Mouse (Mus musculus): Measurements from ENCODE around the gene Krtap3-1. TPM values are rescaled to one million over a fixed set of nuclear protein-coding genes. Genes with fewer than 3 reads are reported as not detected.

The Krtap3-1 gene
- polyA plus RNA-seq, 1 experiment: not detected

- Histone ChIP-seq H3K27ac (ENCODE audit: insufficient read depth, low read length) (no peak overlapping the region), H3K4me1 (ENCODE audit: control insufficient read depth, insufficient read depth, insufficient read length) (no peaks in the 10 kb centered on the region), H3K36me3 (ENCODE audit: control insufficient read depth, insufficient read depth, low read length) (no peaks in the 10 kb centered on the region), H3K27me3 (ENCODE audit: control insufficient read depth, insufficient read depth, low read length) (no peaks in the 10 kb centered on the region), H3K4me3 (ENCODE audit: extremely low read depth, insufficient read depth, insufficient read length) (no peak overlapping the region)
- 89% methylated on average over 9 of the region's 9 CpGs for WGBS
- TF ChIP-seq CTCF (IDR thresholded peaks at IDR 0.05; ENCODE audit: extremely low read depth, insufficient read depth, insufficient read length, insufficient replicate concordance) (no peak), POLR2A (IDR thresholded peaks at IDR 0.05; ENCODE audit: low read depth, low read length) (no peak)
- no peak for DNase-seq (ENCODE audit: low read depth in 1 of 2, low spot score in 2 of 2)
Measured at GRCm38 (mm10) chr11:99539721-99540120, 26.7 kb downstream of the Krtap3-1 start.

GRCm38 (mm10) chr11:99521288-99521860 lies 45.1 kb downstream of the Krtap3-1 start, which contains the start of gene Krt39:
Krt39 (minus strand) TSS chr11:99521338.
- Histone ChIP-seq H3K27ac (ENCODE audit: insufficient read depth, low read length) (no peak within 1 kb of the TSS), H3K27me3 (ENCODE audit: control insufficient read depth, insufficient read depth, low read length) (no peaks in the 10 kb centered on the region), H3K4me1 (ENCODE audit: control insufficient read depth, insufficient read depth, insufficient read length) (no peaks in the 10 kb centered on the region), H3K36me3 (ENCODE audit: control insufficient read depth, insufficient read depth, low read length) (no peaks in the 10 kb centered on the region), H3K4me3 (ENCODE audit: extremely low read depth, insufficient read depth, insufficient read length) (no peak within 1 kb of the TSS)
- no peak for DNase-seq (ENCODE audit: low read depth in 1 of 2, low spot score in 2 of 2)
- TF ChIP-seq POLR2A (IDR thresholded peaks at IDR 0.05; ENCODE audit: low read depth, low read length): no peak
- TF ChIP-seq CTCF (IDR thresholded peaks at IDR 0.05; ENCODE audit: extremely low read depth, insufficient read depth, insufficient read length, insufficient replicate concordance): no peak
- WGBS: 75% methylated on average over 13 of the region's 13 CpGs

Other genes starting within 250 kb of the Krtap3-1 start
- gene Krt25, start 243.7 kb downstream of the Krtap3-1 start, polyA plus RNA-seq (2012; rRNA removed): not detected in 2 replicates
- not detected in 2 replicates for gene Krt26, start 228.7 kb downstream of the Krtap3-1 start, polyA plus RNA-seq (2012; rRNA removed)
- gene Krt27, start 215.5 kb downstream of the Krtap3-1 start, polyA plus RNA-seq (2012; rRNA removed): not detected in 2 replicates
- gene Krt28, start 191.7 kb downstream of the Krtap3-1 start, polyA plus RNA-seq (2012; rRNA removed): not detected in 2 replicates
- 0.22 and 0.23 TPM in 2 replicates for gene Krt10, start 177.3 kb downstream of the Krtap3-1 start, polyA plus RNA-seq (2012; rRNA removed)
- 0.05 TPM in 1 of 2 replicates, not detected in the other for gene Krt12, start 144.4 kb downstream of the Krtap3-1 start, polyA plus RNA-seq (2012; rRNA removed)
- gene Krt20, start 128.5 kb downstream of the Krtap3-1 start, polyA plus RNA-seq (2012; rRNA removed): 0.16 TPM in 2 replicates
- 0.06 and 0.14 TPM in 2 replicates for gene Krt23, start 73.5 kb downstream of the Krtap3-1 start, polyA plus RNA-seq (2012; rRNA removed)
- not detected in 2 replicates for gene Krt39, start 45.3 kb downstream of the Krtap3-1 start, polyA plus RNA-seq (2012; rRNA removed)
- gene Krt40, start 23.5 kb downstream of the Krtap3-1 start, polyA plus RNA-seq (2012; rRNA removed): not detected in 2 replicates
- not detected in 2 replicates for gene Krtap3-3, start 15.8 kb downstream of the Krtap3-1 start, polyA plus RNA-seq (2012; rRNA removed)
- not detected in 2 replicates for gene Krtap3-2, start 9.8 kb downstream of the Krtap3-1 start, polyA plus RNA-seq (2012; rRNA removed)
- not detected in 2 replicates for gene Gm11939, start 7.2 kb downstream of the Krtap3-1 start, polyA plus RNA-seq (2012; rRNA removed)
- gene Krtap1-5, start 14.4 kb upstream of the Krtap3-1 start, polyA plus RNA-seq (2012; rRNA removed): not detected in 2 replicates
- not detected in 2 replicates for gene Krtap1-4, start 17.0 kb upstream of the Krtap3-1 start, polyA plus RNA-seq (2012; rRNA removed)
- not detected in 2 replicates for gene Krtap1-3, start 24.7 kb upstream of the Krtap3-1 start, polyA plus RNA-seq (2012; rRNA removed)
- gene Krtap9-3, start 31.5 kb upstream of the Krtap3-1 start, polyA plus RNA-seq (2012; rRNA removed): not detected in 2 replicates
- gene Gm11938, start 36.7 kb upstream of the Krtap3-1 start, polyA plus RNA-seq (2012; rRNA removed): not detected in 2 replicates
- gene Gm11937, start 43.6 kb upstream of the Krtap3-1 start, polyA plus RNA-seq (2012; rRNA removed): not detected in 2 replicates
- gene Krtap2-4, start 48.2 kb upstream of the Krtap3-1 start, polyA plus RNA-seq (2012; rRNA removed): not detected in 2 replicates
- not detected in 2 replicates for gene Gm11562, start 53.8 kb upstream of the Krtap3-1 start, polyA plus RNA-seq (2012; rRNA removed)
- not detected in 2 replicates for gene Krtap4-1, start 61.6 kb upstream of the Krtap3-1 start, polyA plus RNA-seq (2012; rRNA removed)
- gene Krtap4-2, start 68.5 kb upstream of the Krtap3-1 start, polyA plus RNA-seq (2012; rRNA removed): not detected in 2 replicates
- not detected in 2 replicates for gene Krtap4-7, start 77.5 kb upstream of the Krtap3-1 start, polyA plus RNA-seq (2012; rRNA removed)
- gene Gm11555, start 83.6 kb upstream of the Krtap3-1 start, polyA plus RNA-seq (2012; rRNA removed): not detected in 2 replicates
- gene Gm11563, start 92.3 kb upstream of the Krtap3-1 start, polyA plus RNA-seq (2012; rRNA removed): not detected in 2 replicates
- not detected in 2 replicates for gene Krtap4-6, start 99.3 kb upstream of the Krtap3-1 start, polyA plus RNA-seq (2012; rRNA removed)
- not detected in 2 replicates for gene Gm14190, start 124.1 kb upstream of the Krtap3-1 start, polyA plus RNA-seq (2012; rRNA removed)
- not detected in 2 replicates for gene Gm14180, start 167.7 kb upstream of the Krtap3-1 start, polyA plus RNA-seq (2012; rRNA removed)
- gene Gm11595, start 206.3 kb upstream of the Krtap3-1 start, polyA plus RNA-seq (2012; rRNA removed): not detected in 2 replicates
- gene Krtap4-8, start 214.1 kb upstream of the Krtap3-1 start, polyA plus RNA-seq (2012; rRNA removed): not detected in 2 replicates
- not detected in 2 replicates for gene Krtap4-9, start 218.6 kb upstream of the Krtap3-1 start, polyA plus RNA-seq (2012; rRNA removed)
- not detected in 2 replicates for gene Gm11596, start 226.8 kb upstream of the Krtap3-1 start, polyA plus RNA-seq (2012; rRNA removed)
- not detected in 2 replicates for gene Gm11569, start 232.3 kb upstream of the Krtap3-1 start, polyA plus RNA-seq (2012; rRNA removed)
- gene Gm11554, start 237.8 kb upstream of the Krtap3-1 start, polyA plus RNA-seq (2012; rRNA removed): not detected in 2 replicates
- not detected in 2 replicates for gene Krtap4-13, start 243.3 kb upstream of the Krtap3-1 start, polyA plus RNA-seq (2012; rRNA removed)
- gene Gm11564, start 249.0 kb upstream of the Krtap3-1 start, polyA plus RNA-seq (2012; rRNA removed): not detected in 2 replicates